Mouse (Mus musculus) small intestine, adult 2 months (tissue): ENCODE results near the gene Meis1.

ENCODE experiments used
- CTCF ChIP-seq: fragments of 200-500 bp; IDR thresholded peaks from 2 replicates; pipeline ENCODE4 v1.5.1; 2012; ENCODE audit warnings: low read depth, mild to moderate bottlenecking, control low read depth, inconsistent platforms, low read length, moderate library complexity, mixed read lengths; ENCODE audit not compliant: insufficient replicate concordance, insufficient read length; ENCODE audit errors: extremely low read depth
- POLR2A ChIP-seq: fragments of 200-500 bp; IDR thresholded peaks from 2 replicates; pipeline ENCODE4 v1.6.1; 2012; ENCODE audit warnings: low read depth, mild to moderate bottlenecking, control low read depth, inconsistent platforms, low read length, moderate library complexity

DNA sequence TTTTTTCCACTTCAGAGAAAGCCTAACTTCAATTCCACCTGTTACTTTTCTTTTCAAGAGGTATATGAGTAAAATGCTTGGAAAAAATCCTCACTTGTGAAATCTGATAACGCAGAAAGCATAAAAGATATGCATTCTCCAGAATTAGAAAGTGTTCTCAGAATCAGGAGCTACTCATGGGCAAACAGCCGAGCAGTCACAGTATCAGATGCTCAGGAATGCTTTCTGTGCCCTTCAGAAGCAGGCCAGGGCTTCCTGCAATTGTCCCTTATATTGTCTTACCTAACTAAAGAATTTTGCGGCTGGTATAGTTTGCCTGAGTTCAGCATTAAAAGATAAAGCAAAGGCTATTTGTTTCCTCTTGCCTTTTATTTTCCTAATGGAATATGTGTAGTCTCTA is 71.4 kb downstream of the Meis1 start:
- TF ChIP-seq POLR2A (no peak), CTCF (no peak)
